Mouse (Mus musculus) thymus, adult 2 months (tissue): ENCODE data around the gene Stk11.
A peak's percentile ranks its signal among the peaks of the same experiment; 100 is the strongest.

Experiments
- CTCF ChIP-seq: fragments of 200-500 bp; IDR thresholded peaks from 2 replicates; pipeline ENCODE4 v1.5.1; 2012; ENCODE audit warnings: mild to moderate bottlenecking, control low read depth, low read length, moderate library complexity, borderline replicate concordance; ENCODE audit not compliant: control insufficient read depth, poor library complexity, insufficient read depth; ENCODE audit errors: extremely low read depth
- POLR2A ChIP-seq: fragments of 200-500 bp; IDR thresholded peaks from 2 replicates; pipeline ENCODE4 v1.6.1; 2012; ENCODE audit warnings: mild to moderate bottlenecking, low read length, control low read depth, moderate library complexity; ENCODE audit not compliant: control insufficient read depth, poor library complexity, insufficient read depth; ENCODE audit errors: extremely low read depth

DNA sequence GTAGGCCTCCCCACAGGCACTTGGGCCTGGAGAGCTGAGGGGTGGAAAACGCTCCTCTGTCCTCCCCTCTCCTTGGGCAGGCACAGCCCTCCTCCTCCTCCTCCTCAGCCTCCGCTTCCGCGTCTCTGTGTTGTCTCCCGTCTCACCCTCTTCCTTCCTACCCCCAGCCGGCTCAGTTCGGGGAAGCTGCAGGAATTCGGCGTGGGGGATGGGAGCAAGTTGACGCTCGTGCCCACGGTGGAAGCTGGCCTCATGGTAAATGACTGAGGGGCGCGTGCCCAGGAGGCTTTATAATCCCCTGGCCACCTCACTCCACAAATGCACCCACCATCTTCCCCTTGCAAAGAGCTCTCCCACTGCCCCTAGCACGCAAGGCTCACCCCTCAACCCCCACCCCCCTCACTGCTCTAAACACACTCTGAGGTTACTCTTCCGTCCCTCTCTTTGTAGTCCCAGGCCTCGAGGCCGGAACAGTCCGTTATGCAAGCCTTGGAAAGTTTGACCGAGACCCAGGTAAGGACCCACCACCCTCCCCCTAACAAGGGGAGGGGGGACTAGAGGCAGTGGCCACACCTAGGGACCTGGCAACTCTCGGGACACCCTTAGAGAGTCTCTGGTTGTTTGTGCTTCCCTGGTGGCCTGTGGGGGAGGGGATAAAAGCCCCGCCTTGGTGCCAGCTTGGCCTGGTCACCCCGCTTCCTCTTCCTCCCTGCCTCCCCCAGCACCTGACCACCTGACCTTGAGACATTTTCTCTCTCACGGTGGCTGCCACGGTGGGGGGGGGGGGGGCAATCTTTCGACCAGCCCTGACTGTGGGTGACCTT, 35.8 kb downstream of the Stk11 start:
- no peak for TF ChIP-seq CTCF
- peak; percentile 57; the same call in 1 of the 2 replicates for TF ChIP-seq POLR2A
